Mouse (Mus musculus): ENCODE measurements around the gene Fam69a.
"Not testable (repeated sequence)": the region's sequence is repeated elsewhere in the genome, so short reads cannot be mapped to it uniquely, and the experiment has no call there.

Fam69a gene

GRCm38 (mm10) chr5:107908514-107909110 is 78.3 kb downstream of the Fam69a start:
- no peak for DNase-seq (ENCODE audit: low spot score in 2 of 2)

- DNase-seq (ENCODE audit: low spot score in 2 of 2) = no peak
Measured at GRCm38 (mm10) chr5:107904325-107904724, 82.6 kb downstream of the Fam69a start.

- DNase-seq (ENCODE audit: low spot score in 2 of 2) = no peak
Measured at GRCm38 (mm10) chr5:107901014-107901615, 85.8 kb downstream of the Fam69a start.

- peak; percentile 94 to 95 for DNase-seq (ENCODE audit: low spot score in 2 of 2)
Measured at GRCm38 (mm10) chr5:107900206-107901013, 86.5 kb downstream of the Fam69a start, which contains the start of gene Rpl5. Rpl5 (plus strand) TSS chr5:107900502.

GRCm38 (mm10) chr5:107896265-107896664 is 90.6 kb downstream of the Fam69a start:
- DNase-seq (ENCODE audit: low spot score in 2 of 2) = no peak

GRCm38 (mm10) chr5:107894676-107895075 is 92.2 kb downstream of the Fam69a start:
- no peak for DNase-seq (ENCODE audit: low spot score in 2 of 2)

- DNase-seq (ENCODE audit: low spot score in 2 of 2) = not testable (repeated sequence)
Measured at GRCm38 (mm10) chr5:107891515-107891914, 95.4 kb downstream of the Fam69a start.

GRCm38 (mm10) chr5:107889994-107890888 is 96.6 kb downstream of the Fam69a start:
- DNase-seq (ENCODE audit: low spot score in 2 of 2) = no peak

- DNase-seq (ENCODE audit: low spot score in 2 of 2) = no peak
Measured at GRCm38 (mm10) chr5:107880710-107881109, 106.2 kb downstream of the Fam69a start.

GRCm38 (mm10) chr5:107877053-107877452 is 109.8 kb downstream of the Fam69a start:
- DNase-seq (ENCODE audit: low spot score in 2 of 2) = no peak

GRCm38 (mm10) chr5:107875261-107875611 is 111.6 kb downstream of the Fam69a start:
- no peak for DNase-seq (ENCODE audit: low spot score in 2 of 2)

GRCm38 (mm10) chr5:107874561-107875260 is 112.2 kb downstream of the Fam69a start, which contains the start of gene Evi5:
Evi5 (minus strand) TSS chr5:107875107.
- DNase-seq (ENCODE audit: low spot score in 2 of 2) = no peak

- no peak for DNase-seq (ENCODE audit: low spot score in 2 of 2)
Measured at GRCm38 (mm10) chr5:107873886-107874302, 113.0 kb downstream of the Fam69a start.

GRCm38 (mm10) chr5:107873330-107873729 is 113.6 kb downstream of the Fam69a start:
- DNase-seq (ENCODE audit: low spot score in 2 of 2) = no peak

- DNase-seq (ENCODE audit: low spot score in 2 of 2) = no peak
Measured at GRCm38 (mm10) chr5:107869701-107870100, 117.2 kb downstream of the Fam69a start.

- DNase-seq (ENCODE audit: low spot score in 2 of 2) = peak; percentile 93 to 95
Measured at GRCm38 (mm10) chr5:107868905-107869424, 117.9 kb downstream of the Fam69a start.

GRCm38 (mm10) chr5:107867970-107868904 is 118.6 kb downstream of the Fam69a start:
- DNase-seq (ENCODE audit: low spot score in 2 of 2) = peak; percentile 64 to 65

- DNase-seq (ENCODE audit: low spot score in 2 of 2) = peak; percentile 30 to 45
Measured at GRCm38 (mm10) chr5:107866127-107867126, 120.5 kb downstream of the Fam69a start.
